Mouse (Mus musculus) hindbrain, embryonic 14.5 days (tissue): ENCODE measurements around the gene Lrp2. TPM values are rescaled to one million over a fixed set of nuclear protein-coding genes. Genes with fewer than 3 reads are reported as not detected.
"Not testable (repeated sequence)": the region's sequence is repeated elsewhere in the genome, so short reads cannot be mapped to it uniquely, and the experiment has no call there.

ENCODE experiments used
- ATAC-seq: fragments of 200-750 bp; cut with Nextera tagmentation; 2 replicates; pipeline ENCODE4 v1.8.0; 2017; ENCODE audit warnings: moderate number of reproducible peaks, mild to moderate bottlenecking, moderate TSS enrichment, moderate library complexity; ENCODE audit not compliant: low FRiP score
- DNase-seq: peaks from one replicate; pipeline ENCODE4 v3.0.0-alpha.2; 2015; ENCODE audit warnings: low spot score
- H3K27ac ChIP-seq: fragments of 300-500 bp; sonication (generic); 2 replicates; pipeline ENCODE4 v1.5.1; 2014; ENCODE audit warnings: mild to moderate bottlenecking, moderate library complexity
- H3K27me3 ChIP-seq: fragments of 300-500 bp; sonication (generic); 2 replicates; pipeline ENCODE4 v1.6.1; 2014; ENCODE audit warnings: mild to moderate bottlenecking, low read length, mixed read lengths; ENCODE audit not compliant: control insufficient read depth, insufficient read depth
- H3K36me3 ChIP-seq: fragments of 300-500 bp; sonication (generic); replicated peaks from 2 replicates; pipeline ENCODE4 v1.6.1; 2014; ENCODE audit not compliant: control insufficient read depth, insufficient read depth
- H3K4me1 ChIP-seq: fragments of 300-500 bp; sonication (generic); replicated peaks from 2 replicates; pipeline ENCODE4 v1.6.1; 2014; ENCODE audit warnings: antibody characterized with exemption, low read length, mixed read lengths; ENCODE audit not compliant: control insufficient read depth, insufficient read depth
- H3K4me2 ChIP-seq: fragments of 300-500 bp; sonication (generic); replicated peaks from 2 replicates; pipeline ENCODE4 v1.6.1; 2014; ENCODE audit warnings: mild to moderate bottlenecking, moderate library complexity
- H3K4me3 ChIP-seq: fragments of 300-500 bp; sonication (generic); replicated peaks from 2 replicates; pipeline ENCODE4 v1.5.1; 2014; ENCODE audit warnings: mild to moderate bottlenecking, low read length
- H3K9ac ChIP-seq: fragments of 300-500 bp; sonication (generic); 2 replicates; pipeline ENCODE4 v1.6.1; 2014
- H3K9me3 ChIP-seq: fragments of 300-500 bp; sonication (generic); 2 replicates; pipeline ENCODE4 v1.6.1; 2016; ENCODE audit warnings: low read length; ENCODE audit not compliant: control insufficient read depth
- WGBS: fragments of 180-500 bp; shearing (Covaris S2); extraction: QIAGEN DNeasy Blood & Tissue Kit; methylation state at CpG from one replicate; pipeline ENCODE4 v1.1.7; 2014; 5-methylcytosine and 5-hydroxymethylcytosine counted together
- polyA plus RNA-seq: library from polyadenylated mRNA; unstranded; fragments of >200 nt; fragmentation: Nextera tagmentation; extraction: Ambion mirVana; gene quantifications from 2 replicates; pipeline ENCODE4 v1.2.1, GENCODE M21; 2014

The Lrp2 gene
- polyA plus RNA-seq, 1 experiment from 2014 or later: 1.7 TPM

DNA sequence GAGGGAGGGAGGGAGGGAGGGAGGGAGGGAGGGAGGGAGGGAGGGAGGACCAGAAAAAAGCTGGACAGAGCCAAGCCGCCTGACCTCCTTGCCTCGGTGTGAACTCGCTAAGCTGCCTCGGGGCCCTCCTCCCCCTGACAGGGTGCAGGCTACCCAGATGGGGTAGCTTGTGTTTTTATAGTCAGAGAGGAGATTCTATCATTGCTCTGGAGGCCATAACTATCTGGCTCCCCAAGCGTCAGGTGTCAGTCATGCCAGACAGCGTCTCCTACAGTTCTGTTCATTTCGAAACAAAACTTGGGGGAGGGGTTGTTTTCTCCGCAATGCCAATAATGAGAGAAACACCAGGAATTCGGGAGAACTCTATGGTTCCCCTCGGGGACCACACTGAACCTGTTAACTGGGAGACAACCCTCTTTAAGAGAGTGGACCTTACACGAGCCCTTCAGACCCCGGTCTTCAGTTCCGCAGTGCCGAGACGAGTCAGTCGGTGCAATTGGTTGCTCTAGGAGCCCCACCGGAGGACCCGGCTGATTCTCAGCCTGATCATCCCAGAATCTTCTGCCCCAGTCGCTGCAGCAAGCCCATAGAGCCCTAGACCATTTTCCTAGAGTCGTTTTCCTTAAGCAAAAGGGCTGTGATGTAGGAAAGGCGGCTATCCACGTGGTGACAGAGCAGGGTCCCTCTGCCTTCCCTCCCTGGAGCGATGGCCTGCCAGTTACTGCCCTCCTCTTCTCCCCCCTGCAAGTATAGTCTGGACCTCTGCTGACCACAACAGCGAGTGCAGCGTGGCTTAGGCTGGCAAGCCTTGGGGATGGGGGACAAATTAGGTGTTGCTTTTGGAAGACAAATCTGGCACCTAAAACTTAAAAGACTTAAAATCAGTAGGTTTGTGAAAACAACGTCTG lies 1.2 kb upstream of the Lrp2 start:
- WGBS: 2% methylated on average over 26 of the region's 26 CpGs
- Histone ChIP-seq H3K4me2 (peak overlapping the region; percentile 94), H3K4me1 (peaks cover 13% of the 10 kb centered on the region; the same call in 1 of the 2 replicates), H3K36me3 (no peaks in the 10 kb centered on the region), H3K4me3 (peak overlapping the region; percentile 34), H3K9ac (peak overlapping the region; percentile 44; the same call in 1 of the 2 replicates), H3K9me3 (no peaks in the 10 kb centered on the region), H3K27me3 (peaks cover 39% of the 10 kb centered on the region), H3K27ac (no peak overlapping the region)
- DNase-seq (no peak), ATAC-seq (no peak)

DNA sequence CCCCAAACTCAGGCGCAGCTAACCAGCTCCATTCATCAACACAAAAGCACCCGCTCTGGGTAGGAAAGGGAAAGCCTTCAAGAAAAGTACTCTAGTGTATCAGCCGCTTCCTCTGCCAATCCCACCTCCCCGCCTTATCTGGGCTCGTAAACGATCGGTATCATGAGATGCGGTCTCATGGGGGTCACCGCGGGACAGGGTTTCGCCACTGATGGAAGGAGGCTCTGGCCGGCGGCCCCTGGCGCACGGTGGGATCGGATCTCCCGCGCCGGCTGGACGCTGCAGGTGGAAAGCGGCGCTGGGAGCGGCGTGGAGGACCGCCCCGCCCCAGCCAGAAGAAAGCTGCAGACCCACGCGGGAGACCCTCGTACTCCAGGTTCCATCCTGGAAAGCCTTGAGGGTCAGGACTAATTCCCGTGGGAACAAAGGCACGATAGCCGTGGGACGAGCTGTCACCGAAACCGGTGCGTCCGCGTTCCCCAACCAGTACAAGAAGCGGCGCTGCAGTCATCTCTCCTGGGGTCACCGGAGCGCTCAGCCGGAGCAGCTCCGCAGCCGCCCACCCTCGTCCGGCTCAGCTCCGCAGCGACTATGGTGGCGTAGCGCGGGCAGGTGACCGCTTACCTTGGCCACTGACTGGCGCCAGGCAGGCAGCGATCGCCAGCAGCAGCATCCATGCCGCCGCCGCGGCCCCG lies 527 bp downstream of the Lrp2 start:
- H3K4me3 ChIP-seq: peak overlapping the region; percentile 57
- H3K9me3 ChIP-seq: no peaks in the 10 kb centered on the region
- no peaks in the 10 kb centered on the region for H3K36me3 ChIP-seq
- H3K9ac ChIP-seq: peak overlapping the region; percentile 59
- peaks cover 39% of the 10 kb centered on the region for H3K27me3 ChIP-seq
- ATAC-seq: peak; percentile 65
- H3K27ac ChIP-seq: 0 out of 2 replicates have a peak overlapping the region, but pooled peaks have one; percentile 10
- H3K4me1 ChIP-seq: peaks cover 13% of the 10 kb centered on the region; the same call in 1 of the 2 replicates
- peak; percentile 36 for DNase-seq
- peak overlapping the region; percentile 94 for H3K4me2 ChIP-seq
- WGBS: under 1% methylated on average over 61 of the region's 61 CpGs

DNA sequence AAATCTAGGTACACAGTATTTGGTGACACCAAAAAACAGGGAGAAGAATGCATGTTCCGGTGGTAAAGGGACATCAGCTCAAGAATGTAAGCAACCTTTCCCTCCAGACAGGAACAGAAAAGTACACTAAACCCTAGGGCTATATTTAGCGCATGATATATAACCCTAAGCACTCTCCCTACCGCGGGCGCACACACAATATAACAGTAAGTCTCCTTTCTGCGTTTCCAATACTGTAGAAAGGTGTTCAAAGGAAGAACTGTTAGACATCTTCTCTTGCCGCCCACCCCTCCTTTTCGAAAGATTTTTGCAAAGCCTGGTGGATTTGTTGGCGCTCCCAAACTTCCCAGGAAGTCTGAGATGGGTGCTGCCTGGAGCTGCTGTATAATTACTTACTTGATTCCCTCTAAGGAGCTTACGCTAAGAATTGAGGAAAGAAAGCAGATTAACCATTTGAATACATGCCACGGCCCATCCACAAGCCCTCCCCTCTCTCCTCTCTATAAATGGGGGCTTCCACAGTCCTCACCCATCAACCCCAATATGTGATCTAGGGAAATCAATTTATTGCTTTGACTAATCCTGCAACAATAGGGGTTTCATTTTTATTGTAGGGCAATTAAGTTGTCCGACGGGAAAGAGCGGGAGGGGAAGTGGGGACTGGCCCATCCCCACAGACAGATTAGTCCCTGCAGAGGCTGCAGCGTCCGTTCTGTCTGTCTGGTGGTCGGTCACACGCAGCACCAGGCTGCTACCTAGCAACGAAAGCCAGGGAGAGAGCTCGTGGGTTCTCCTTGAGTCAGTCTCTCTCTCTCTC lies 1.5 kb downstream of the Lrp2 start:
- no peaks in the 10 kb centered on the region for H3K36me3 ChIP-seq
- H3K4me1 ChIP-seq: peaks cover 13% of the 10 kb centered on the region; the same call in 1 of the 2 replicates
- DNase-seq (no peak), ATAC-seq (no peak)
- 0 out of 2 replicates have a peak overlapping the region, but pooled peaks have one; percentile 5 for H3K9ac ChIP-seq
- no peak overlapping the region for H3K27ac ChIP-seq
- H3K9me3 ChIP-seq: no peaks in the 10 kb centered on the region
- peak overlapping the region; percentile 94 for H3K4me2 ChIP-seq
- H3K27me3 ChIP-seq: peaks cover 39% of the 10 kb centered on the region
- H3K4me3 ChIP-seq: peak overlapping the region; percentile 57
- 6% methylated on average over 20 of the region's 20 CpGs for WGBS

DNA sequence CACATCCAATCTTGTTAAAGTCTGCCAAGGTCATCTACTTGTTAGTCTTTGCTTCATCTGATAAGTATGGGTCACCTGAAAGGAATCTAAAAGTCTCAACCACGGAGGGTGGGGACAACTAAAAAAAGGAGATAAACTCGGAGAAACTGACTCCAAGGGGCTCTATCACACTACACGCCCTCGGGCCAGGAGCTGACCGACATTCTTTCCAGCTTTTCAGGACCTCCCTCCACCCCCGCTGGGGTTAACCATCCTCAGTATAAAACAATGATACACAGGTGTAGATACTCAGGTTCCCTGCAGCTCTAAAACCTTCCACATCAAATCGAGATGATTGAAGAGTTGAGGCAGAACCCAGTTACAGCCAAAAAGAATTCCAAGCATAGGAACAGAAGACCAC lies 3.0 kb downstream of the Lrp2 start:
- DNase-seq: no peak
- Histone ChIP-seq H3K4me2 (no peak overlapping the region), H3K9ac (no peak overlapping the region), H3K4me1 (peaks cover 13% of the 10 kb centered on the region; the same call in 1 of the 2 replicates), H3K36me3 (no peaks in the 10 kb centered on the region), H3K27ac (no peak overlapping the region), H3K4me3 (no peak overlapping the region), H3K27me3 (peaks cover 36% of the 10 kb centered on the region), H3K9me3 (no peaks in the 10 kb centered on the region)
- ATAC-seq: no peak
- WGBS: 48% methylated on average over 7 of the region's 7 CpGs

- H3K4me2 ChIP-seq, H3K36me3 ChIP-seq, H3K9ac ChIP-seq, H3K4me3 ChIP-seq, ATAC-seq, H3K27ac ChIP-seq, DNase-seq, H3K9me3 ChIP-seq, H3K4me1 ChIP-seq: not testable (repeated sequence)
- H3K27me3 ChIP-seq: peaks cover 28% of the 10 kb centered on the region
- WGBS: 96% methylated on average over 4 of the region's 4 CpGs
Observed at GRCm38 (mm10) chr2:69582068-69582467, 3.8 kb downstream of the Lrp2 start.

DNA sequence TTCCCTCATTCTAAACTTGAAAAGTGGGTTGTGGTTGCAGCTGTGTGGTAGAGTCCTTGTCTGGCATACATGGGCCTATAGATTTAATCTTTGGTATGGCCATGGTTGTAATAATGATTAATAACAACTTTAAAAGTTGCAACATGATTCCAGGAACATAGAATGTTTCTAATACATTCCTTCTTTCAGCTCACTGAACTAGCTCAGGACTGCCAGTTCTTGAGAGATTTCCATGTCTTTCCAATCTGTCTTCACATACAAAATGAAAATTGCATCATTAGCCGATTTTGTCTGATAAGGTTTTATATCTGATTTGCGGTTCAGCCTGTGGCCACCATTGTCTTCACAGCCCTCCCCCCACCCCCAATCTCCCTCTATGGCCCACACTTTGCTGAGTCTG lies 5.8 kb downstream of the Lrp2 start:
- no peak for ATAC-seq

DNA sequence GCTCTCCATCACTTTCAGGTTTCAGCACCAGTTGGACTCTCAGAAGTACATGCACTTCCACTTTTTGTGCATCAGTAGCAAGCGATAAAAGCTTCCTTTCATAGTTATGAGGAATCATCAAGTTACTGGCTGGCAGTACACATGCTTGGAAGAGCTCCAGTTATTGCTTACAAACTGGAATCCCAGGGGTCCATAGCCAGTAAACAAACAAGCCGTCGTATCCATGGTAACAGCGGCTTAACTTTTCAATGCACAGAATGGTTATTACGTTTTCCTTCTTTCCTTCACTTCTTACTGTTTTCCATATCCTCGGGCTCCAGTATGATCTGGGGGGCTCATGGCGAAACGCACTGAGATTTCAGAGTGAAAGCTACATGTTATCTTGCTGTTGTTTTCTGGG lies 7.7 kb downstream of the Lrp2 start:
- no peak overlapping the region for H3K4me3 ChIP-seq
- WGBS: 66% methylated on average over 8 of the region's 8 CpGs
- no peaks in the 10 kb centered on the region for H3K4me1 ChIP-seq
- no peaks in the 10 kb centered on the region for H3K9me3 ChIP-seq
- H3K36me3 ChIP-seq: no peaks in the 10 kb centered on the region
- H3K27ac ChIP-seq: no peak overlapping the region
- H3K4me2 ChIP-seq: no peak overlapping the region
- no peak overlapping the region for H3K9ac ChIP-seq
- DNase-seq (peak; percentile 67), ATAC-seq (no peak)
- peaks cover under 1% of the 10 kb centered on the region; the same call in 1 of the 2 replicates for H3K27me3 ChIP-seq

More for the DNA sequence above, 5.8 kb downstream of the Lrp2 start:
- H3K27me3 ChIP-seq: peaks cover 12% of the 10 kb centered on the region
- H3K36me3 ChIP-seq: no peaks in the 10 kb centered on the region
- H3K4me2 ChIP-seq: no peak overlapping the region
- WGBS: 94% methylated on average over 2 of the region's 2 CpGs
- no peaks in the 10 kb centered on the region for H3K9me3 ChIP-seq
- DNase-seq: no peak
- H3K4me1 ChIP-seq: no peaks in the 10 kb centered on the region
- H3K4me3 ChIP-seq: no peak overlapping the region
- H3K27ac ChIP-seq: no peak overlapping the region
- H3K9ac ChIP-seq: no peak overlapping the region

DNA sequence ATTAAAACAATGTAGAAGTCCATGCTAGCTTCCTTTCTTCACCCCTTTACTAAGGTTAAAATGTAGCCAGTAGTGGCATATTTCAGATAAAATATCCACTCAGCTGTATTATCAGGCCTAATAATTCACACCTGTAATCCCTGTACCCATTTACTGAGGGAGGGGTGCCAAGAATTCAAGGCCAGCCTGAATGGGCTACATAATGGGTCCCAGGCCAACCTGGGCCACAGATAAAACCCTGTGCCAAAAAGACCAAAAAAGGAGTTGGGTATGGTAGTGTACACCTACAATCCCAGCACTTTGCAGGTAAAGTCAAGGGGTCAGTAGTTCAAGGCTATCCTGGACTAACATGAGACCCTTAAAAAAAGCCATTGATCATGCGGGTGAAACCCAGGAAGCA lies 9.3 kb downstream of the Lrp2 start:
- 83% methylated on average over 1 of the region's 1 CpGs for WGBS
- Histone ChIP-seq H3K27me3 (no peaks in the 10 kb centered on the region), H3K4me3 (no peak overlapping the region), H3K4me1 (no peaks in the 10 kb centered on the region), H3K9ac (no peak overlapping the region), H3K4me2 (no peak overlapping the region), H3K36me3 (no peaks in the 10 kb centered on the region), H3K9me3 (no peaks in the 10 kb centered on the region), H3K27ac (no peak overlapping the region)
- no peak for DNase-seq
- ATAC-seq: no peak
